8 mouse cellular contexts compared by ENCODE assay signal in the genomic region with DNA sequence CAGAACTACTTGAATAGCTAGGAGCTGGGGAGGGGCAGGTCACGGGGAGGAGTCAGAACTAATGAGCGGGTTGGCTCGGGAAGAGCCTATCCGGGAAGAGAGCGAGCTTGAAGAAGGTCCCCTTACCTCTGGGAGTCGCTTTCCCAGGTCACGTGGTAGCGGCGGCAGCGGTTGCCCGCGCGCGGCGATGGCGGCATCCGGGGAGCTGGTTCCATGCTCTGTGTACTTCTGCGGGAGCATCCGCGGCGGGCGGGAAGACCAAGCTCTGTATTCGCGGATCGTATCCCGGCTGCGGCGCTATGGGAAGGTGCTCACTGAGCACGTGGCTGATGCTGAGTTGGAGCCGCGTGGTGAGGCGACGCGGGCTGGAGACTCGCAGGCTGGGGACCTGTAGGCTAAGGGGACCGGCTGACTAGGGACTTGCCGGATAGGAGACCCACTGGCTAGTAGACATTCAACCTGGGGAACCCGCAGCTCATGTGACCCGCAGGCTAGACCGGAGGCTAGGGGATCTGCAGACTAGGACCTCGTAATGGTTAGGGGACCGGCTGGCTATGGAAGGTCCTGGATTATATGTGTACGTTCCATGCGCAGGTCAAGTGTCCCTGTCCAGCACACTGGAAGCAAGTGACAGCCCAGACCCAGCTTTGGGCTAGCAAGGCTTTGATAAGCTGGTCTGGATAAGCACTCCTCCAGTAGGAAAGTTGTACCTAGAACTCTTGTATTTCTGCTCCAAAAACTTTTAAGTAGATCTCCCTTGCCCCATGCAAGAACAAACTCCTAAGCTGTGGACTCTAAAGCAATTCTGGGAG. TPM values are rescaled to one million over a fixed set of nuclear protein-coding genes. Genes with fewer than 3 reads are reported as not detected.
DNase-seq lines count a peak whose midpoint lies in the region; ATAC-seq lines count a peak whose summit lies in the region.

A gene (plus strand): TSS at position 89 of the 812 bp plus-strand sequence.

- peaks cover 9% of the 10 kb centered on the region for H3K9me3 ChIP-seq in megakaryocyte, embryonic 14.5 days

- peaks cover 36% of the 10 kb centered on the region for H3K36me3 ChIP-seq in megakaryocyte, embryonic 14.5 days (replicated peaks; ENCODE audit: low read length)

- DNase-seq in adrenal gland, adult 8-10 months: peak; percentile 82
- peak; percentile 94 for DNase-seq in embryo, embryonic 11 days
- DNase-seq in gastrocnemius, postnatal 14 days: peak; percentile 68
- DNase-seq in left cerebral cortex, adult 9 months (ENCODE audit: low spot score in 2 of 2): peak; percentile 51 to 80
- DNase-seq in right cerebral cortex, postnatal 14 days: peak; percentile 77
- peak; percentile 80 for DNase-seq in yolk sac, embryonic 10.5 days (ENCODE audit: low spot score)

- H3K4me3 ChIP-seq in megakaryocyte, embryonic 14.5 days (replicated peaks): peak within 1 kb of the TSS; percentile 93

- intact Hi-C loops in gastrocnemius, postnatal 14 days (cut with DNase I; ENCODE audit: low total_unique reads): no loop called here

- peak; percentile 78 for ATAC-seq in inflammation-experienced regulatory T-cells, adult 6 months

- peaks cover 20% of the 10 kb centered on the region for H3K4me1 ChIP-seq in megakaryocyte, embryonic 14.5 days

- H3K27me3 ChIP-seq in megakaryocyte, embryonic 14.5 days (replicated peaks): peaks cover 36% of the 10 kb centered on the region

RNA-seq across cellular contexts. Expression of the gene that starts here (rescaled TPM):
- total RNA-seq in adrenal gland, adult 8-10 months (2022): 1 to 10 TPM; 4.5 to 6.9 (median 6.4) TPM
- total RNA-seq in gastrocnemius, postnatal 14 days (2021): 1 to 10 TPM; 4.8 to 6.3 TPM
- polyA plus RNA-seq in inflammation-experienced regulatory T-cells, adult 6 months (2017; shearing (Covaris generic)): 10 to 100 TPM in 1 of 3 experiments, 1 to 10 TPM in 2; 4.6 to 17.6 (median 6.8) TPM
- 6.5 and 14.6 TPM in 2 replicates for polyA plus RNA-seq in megakaryocyte, embryonic 14.5 days (2012; ENCODE audit: insufficient read depth, low replicate concordance)

Comparison
In these comparisons a context has a peak if more than half of its experiments do, and no peak if none do; other contexts are left out.
1. Peak in every context shown above with its lines: DNase-seq, ATAC-seq and H3K4me3 ChIP-seq.